Mouse (Mus musculus) ovary, postnatal 36 days (tissue): ENCODE measurements around the gene Hagh.
A peak's percentile ranks its signal among the peaks of the same experiment; 100 is the strongest.

Source experiments
- DNase-seq: peaks from one replicate; pipeline ENCODE4 v3.0.0; 2022; ENCODE audit warnings: low spot score, mixed read lengths

The Hagh gene

GRCm38 (mm10) chr17:24886134-24886931 is 46.4 kb downstream of the Hagh start, which contains the start of the genes Nubp2 and Spsb3:
Nubp2 (minus strand) TSS chr17:24886349.
Spsb3 (plus strand) TSS chr17:24886643.
- peak; percentile 96 for DNase-seq

DNA sequence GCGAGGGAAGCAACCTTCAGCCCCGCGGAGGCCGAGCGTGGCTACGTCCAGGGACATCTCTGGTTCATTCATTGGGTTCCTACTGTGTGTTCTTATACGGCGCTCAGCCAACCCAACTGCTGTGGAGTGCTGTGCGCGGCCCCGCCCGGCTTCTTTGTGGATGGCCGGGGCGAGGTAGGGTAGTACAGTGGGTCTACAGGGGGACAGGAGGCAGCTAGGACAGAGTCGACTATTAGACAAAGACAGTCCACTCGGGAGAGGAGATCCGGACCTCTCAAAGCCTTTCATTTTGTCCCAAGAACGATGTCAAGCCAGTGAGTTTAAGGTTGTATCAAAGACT is 47.0 kb downstream of the Hagh start:
- DNase-seq, result no peak

DNA sequence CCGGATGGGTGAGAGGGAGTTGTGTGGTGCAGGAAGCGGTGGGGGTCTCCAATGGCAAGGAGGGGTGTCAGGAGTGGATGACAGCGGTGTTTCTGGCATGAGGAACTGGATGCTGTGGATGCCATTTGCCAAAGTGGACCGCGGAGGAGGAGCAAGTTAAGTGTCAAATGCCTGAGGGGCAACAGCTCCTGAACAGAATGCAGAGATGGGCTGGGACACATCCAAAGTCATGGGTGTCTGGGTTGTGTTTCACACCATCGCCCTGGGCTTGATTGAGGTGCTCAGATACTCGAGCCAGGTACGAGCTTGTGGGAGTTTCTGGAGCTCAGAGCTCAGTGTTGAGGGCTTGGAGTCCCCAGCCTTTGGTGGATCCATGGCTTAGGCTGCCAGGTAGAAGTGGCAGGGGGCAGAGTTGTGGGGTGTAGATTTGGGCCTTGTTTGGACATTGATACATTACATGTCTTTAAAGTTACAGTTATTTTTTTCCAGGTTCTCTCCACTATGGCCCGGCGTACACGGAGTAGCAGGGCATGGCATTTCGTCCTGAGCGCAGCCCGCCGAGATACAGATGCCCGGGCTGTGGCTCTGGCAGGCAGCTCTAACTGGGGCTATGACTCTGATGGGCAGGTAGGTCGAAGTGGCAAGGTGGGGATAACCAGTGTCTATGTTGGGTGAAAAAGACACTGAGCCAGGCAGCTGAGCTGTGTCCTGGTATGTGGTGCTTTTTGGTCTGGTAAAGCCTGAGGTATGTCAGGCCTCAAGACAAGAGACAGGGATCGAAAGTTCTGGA is 47.5 kb downstream of the Hagh start:
- DNase-seq, result no peak

DNA sequence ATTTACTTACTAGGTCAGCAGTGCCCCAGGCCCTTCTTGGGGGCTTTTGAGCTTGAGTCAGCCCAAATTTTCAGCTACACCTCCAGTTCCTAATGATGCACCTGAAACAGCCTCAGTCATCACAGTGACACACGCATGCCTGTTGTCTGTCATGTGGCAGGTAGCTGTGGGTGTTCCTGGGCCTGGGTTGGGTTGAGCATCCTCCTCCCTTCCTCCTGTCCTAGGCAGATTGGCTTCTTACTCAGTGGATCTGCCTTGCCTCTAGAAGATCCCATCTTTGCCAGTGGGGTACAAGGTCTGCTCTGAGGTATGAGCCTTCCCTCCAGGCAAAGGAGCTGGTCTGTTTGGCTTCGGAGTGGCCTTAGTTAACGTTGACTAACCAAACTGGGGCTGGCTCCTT is 48.9 kb downstream of the Hagh start:
- DNase-seq, result no peak

DNA sequence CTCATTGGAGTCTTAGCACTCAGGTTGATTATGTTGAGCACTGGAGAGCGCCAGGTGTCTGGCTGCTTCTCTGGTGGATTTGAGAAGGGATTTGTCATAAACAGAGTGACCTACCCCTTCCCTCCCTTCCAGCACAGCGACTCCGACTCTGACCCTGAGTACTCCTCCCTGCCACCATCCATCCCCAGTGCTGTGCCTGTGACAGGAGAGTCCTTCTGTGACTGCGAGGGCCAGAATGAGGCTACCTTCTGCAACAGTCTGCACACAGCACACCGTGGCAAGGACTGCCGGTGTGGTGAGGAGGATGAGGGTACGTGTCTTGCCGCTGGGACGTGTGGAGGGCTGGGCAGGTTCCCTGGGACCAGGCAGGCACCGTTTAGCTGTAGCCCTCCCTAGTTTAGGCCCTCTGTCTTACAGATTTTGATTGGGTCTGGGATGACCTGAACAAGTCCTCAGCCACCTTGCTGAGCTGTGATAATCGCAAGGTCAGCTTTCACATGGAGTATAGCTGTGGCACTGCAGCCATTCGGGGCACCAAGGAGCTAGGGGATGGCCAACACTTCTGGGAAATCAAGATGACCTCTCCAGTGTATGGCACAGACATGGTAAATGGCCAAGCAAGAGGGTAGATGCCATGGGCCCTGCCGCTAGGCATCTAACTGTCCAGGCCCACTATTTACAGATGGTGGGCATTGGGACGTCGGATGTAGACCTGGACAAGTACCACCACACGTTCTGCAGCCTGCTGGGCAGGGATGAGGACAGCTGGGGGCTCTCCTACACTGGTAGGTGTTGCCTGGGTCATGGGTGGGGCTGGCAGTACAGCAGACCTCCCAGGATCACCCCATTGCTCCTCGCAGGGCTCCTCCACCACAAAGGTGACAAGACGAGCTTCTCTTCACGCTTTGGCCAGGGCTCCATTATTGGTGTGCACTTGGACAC is 50.5 kb downstream of the Hagh start:
- DNase-seq, result no peak

- DNase-seq, result no peak
These were observed 51.4 kb downstream of the Hagh start for GRCm38 (mm10) chr17:24891321-24891720.

- no peak for DNase-seq
These were observed 52.8 kb downstream of the Hagh start for GRCm38 (mm10) chr17:24892785-24893184.

- DNase-seq, result no peak
These were observed 53.3 kb downstream of the Hagh start for GRCm38 (mm10) chr17:24893276-24893675.

DNA sequence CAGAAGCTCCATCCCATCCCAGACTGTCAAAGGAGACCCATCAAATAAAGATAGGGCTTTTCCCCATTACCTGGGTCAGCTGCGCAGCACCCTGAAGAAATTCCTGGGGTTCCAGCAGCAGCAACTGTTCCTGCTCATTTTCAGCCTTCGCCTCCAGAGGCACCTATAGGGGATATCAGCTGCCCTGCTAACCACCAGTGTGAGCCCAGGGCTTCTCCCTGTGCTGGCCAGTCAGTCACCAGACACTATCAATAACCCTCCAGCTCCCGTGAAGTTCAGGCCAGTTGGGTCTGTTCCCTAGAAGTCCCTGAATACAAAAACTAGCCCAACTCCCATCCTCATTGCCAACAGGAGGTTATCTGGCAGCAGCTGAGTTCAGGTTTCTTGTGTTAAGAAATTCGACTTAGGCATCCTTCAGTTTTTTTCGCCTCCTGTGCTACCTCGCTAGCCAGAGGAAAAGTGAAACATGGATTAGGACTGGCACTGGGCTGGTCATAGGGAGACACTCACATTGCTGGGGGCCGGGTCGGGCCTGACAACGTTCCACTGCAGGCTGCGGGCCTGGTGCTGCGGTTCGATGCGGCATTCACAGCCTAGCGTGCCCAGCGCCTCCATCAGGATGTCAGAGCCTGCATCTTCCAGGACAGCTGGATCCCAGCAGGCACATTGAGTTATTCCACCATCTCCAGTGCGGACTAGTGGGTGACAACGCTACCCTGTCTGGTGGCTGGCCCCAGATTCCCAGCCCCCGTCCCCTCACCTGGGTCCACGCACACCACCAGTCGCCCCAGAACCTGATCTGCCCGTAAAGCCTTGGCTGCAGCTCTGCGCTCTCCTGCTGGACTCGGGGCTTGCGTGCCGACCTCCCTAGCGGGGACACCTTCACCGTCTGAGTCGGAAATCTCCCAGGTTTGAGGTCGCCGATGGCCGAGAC is 54.4 kb downstream of the Hagh start:
- no peak for DNase-seq

DNA sequence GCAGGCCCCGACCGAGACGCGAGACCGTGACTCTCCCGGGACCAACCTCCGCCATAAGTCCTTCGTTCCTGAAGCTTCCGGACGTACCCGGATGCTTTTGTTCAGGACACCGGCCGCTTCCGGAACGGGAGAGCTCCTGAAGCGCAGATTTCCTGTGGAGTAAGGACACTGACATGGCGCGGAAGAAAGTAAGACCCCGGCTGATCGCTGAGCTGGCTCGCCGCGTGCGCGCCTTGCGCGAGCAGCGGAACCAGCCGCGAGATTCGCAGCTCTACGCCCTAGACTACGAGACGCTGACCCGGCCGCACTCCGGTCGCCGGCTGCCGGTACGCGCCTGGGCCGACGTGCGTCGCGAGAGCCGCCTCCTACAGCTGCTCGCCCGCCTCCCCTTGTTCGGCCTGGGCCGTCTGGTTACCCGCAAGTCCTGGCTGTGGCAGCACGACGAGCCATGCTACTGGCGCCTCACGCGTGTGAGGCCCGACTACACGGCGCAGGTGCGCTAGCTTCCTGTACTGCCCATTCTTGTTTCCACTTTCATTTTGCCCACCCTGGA is 55.1 kb downstream of the Hagh start, which contains the start of the genes Eme2 and Mrps34:
Gene Eme2, minus strand, starts transcription at position 93 of the 553 bp plus-strand sequence.
Gene Mrps34, plus strand, starts transcription at position 122 of the 553 bp plus-strand sequence.
- peak; percentile 79 for DNase-seq

- no peak for DNase-seq
These were observed 55.8 kb downstream of the Hagh start for GRCm38 (mm10) chr17:24895571-24896240.

DNA sequence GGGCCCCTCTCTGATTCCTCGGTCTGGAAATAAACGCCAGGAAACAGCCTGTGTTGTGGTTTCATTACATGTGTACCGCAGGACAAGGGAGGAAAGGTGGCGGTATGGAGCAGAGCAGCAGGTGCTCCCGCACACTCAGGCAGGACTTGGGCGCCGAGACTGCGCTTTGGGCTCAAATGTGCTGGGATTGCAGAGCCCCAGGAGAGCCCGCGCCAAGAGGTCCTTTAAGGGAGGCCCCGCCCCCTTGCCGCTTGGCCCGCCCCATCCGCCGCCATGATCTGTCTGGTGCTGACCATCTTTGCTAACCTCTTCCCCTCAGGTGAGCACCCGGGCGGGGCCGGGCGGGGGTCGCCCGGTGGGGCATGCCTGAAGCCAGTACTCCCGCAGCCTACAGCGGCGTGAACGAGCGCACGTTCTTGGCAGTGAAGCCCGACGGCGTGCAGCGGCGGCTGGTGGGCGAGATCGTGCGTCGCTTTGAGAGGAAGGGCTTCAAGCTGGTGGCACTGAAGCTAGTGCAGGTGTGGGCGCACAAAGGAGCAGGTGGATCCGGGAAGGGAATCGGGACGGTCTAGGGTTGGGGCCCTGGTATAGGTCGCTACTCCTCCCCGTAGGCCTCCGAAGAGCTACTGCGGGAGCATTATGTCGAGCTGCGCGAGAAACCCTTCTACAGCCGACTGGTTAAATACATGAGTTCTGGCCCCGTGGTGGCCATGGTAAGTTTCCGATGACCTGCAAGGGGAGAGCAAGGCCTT is 56.5 kb downstream of the Hagh start, which contains the start of gene Nme3:
Gene Nme3, plus strand, starts transcription at position 260 of the 752 bp plus-strand sequence.
- peak; percentile 79 for DNase-seq

GRCm38 (mm10) chr17:24896993-24897269 is 57.0 kb downstream of the Hagh start:
- DNase-seq, result no peak

- no peak for DNase-seq
These were observed 57.7 kb downstream of the Hagh start for GRCm38 (mm10) chr17:24897600-24897999.

DNA sequence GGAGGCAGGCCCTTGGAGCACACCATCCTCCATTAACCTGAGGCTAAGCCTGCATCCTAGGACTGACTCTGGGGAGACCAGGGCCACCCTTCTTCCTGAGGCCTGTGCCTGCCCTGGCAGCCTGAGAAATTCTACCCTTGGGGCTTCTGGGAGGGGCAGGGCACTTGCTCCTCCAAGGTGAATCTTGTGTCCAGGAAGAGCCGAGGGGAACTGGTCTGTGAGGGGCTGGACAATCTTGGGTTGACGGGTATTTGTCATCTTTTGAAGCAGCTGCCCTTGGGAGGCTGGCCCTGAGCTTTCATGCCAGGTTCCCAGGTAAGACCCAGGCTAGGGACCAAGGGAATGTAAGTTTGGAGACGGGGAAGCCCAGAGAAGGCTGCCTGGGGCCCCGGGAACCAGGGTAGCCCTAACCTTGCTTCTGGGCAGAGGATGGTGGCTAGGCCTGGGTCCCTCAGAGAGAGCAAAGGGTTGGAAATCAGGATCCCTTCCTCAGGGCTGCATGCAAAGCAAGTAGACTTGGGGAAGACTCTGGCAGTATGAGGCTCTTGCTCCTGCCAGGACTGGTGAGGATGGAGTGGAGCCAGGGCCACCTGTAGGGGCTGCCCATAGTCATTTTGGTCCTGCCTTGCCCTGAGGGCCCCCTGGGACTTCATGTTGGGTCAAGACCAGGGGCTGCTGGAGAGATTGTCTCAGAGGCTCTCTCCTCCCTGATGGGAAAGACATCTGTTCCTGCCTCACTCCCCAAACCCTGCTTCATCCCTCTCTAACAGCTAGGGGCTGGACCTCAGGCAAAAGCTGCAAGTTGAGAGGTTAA is 58.3 kb downstream of the Hagh start:
- no peak for DNase-seq

DNA sequence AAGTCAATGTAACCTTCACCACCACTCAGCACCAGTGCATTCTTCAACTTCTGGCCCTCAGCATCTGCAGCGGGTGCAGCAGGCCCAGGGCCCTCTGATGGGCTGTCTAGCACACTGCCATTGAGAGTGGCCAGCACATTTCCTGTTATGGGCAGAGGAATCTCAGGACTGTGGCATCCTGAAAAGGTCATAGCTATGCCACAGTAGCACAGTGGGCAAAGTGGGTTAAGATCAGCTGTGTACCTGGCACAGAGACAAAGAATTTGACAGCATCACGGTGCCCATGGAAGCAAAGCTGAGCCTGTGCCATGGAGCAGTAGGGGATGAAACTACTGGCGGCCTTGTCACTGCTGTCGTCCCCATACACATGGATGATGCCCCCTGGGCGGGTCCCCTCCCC is 59.2 kb downstream of the Hagh start:
- no peak for DNase-seq

DNA sequence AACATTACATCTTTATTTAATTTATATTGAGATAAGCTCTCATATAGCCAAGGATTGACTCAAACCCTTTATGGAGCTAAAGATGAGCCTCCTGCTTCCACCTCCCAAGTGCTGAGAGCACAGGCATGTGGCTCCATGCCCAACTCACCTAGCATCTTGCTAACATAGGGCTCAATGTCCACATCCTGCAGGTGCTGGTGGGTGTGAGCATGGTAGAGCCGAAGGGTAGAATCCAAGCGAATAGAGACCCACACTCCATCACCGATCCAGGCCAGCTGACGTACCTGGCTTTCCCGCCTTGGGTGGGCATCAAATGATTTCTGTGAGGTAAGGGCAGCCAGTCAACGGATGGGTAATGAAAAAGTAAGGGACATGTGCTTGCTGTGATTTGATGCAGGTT is 60.1 kb downstream of the Hagh start:
- no peak for DNase-seq

DNA sequence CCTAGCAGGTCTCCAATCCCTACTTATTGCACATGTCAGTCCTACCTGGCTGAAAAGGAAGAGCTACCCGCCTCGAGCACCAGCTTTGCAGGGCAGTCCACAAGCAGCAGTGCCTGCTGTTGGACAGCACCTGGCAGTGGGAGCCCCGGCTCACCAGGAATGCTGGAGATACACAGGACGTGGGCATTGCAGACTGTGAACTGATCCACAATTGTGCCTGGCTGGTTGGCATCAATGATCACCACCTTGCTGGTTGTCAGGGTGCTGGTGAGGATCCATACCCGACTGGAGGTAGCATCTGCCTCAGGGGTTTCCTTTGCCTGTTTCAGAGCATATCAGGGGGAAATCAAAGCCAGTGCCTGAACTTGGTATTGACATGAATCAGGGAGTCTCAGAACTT is 62.2 kb downstream of the Hagh start:
- no peak for DNase-seq
